Mouse (Mus musculus) embryo, embryonic 10.5 days (tissue): ENCODE data around the gene Gm10945.

Experiments
- DNase-seq: peaks from one replicate; pipeline ENCODE4 v3.0.0-alpha.2; 2015; ENCODE audit warnings: low spot score

The Gm10945 gene

DNA sequence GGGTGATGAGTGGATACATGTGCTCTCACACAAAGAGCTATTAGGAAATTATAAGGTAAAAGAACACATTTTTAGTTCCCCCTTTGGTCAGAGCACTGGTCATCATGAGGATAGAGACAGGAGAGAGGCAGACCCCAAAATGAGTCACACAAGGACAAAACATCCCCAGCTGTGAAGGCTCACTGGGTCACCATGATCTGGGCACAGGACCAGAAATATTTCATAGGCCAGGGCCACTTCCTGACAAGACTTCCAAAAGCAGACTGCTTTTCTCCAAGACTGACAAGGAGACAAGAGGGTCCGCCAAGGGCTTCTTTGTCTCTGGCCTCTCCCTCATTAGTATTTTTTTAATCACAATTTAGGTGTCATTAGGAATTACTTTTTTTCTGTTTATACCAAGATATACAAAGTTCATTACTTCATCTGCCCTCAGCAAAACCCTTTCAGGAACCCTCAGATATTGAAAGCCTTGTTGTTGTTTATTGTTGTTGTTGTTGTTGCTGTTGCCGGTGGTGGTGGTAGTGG lies at the start of gene Gm10945:
Gm10945 (minus strand) TSS at position 475 of the 525 bp plus-strand sequence.
- no peak for DNase-seq

DNA sequence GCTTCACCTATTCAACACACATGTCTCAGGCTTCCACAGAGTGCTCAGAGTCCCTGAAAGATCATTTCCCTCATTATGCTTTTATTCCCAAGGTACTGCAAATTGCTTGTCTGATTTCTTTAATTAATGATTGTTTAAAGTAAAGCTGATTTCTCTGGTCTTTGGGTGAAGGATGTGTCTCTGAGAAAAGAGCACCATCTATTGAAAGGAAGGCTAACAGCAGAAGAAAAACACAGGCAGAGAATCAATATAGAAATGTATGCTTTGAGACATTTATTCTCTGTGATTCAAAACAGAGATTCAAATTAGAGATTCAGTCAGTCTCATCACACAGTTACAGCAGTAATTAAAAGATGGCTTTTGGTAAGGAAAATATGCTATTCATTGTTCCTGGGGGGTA lies 28.7 kb upstream of the Gm10945 start:
- no peak for DNase-seq

DNA sequence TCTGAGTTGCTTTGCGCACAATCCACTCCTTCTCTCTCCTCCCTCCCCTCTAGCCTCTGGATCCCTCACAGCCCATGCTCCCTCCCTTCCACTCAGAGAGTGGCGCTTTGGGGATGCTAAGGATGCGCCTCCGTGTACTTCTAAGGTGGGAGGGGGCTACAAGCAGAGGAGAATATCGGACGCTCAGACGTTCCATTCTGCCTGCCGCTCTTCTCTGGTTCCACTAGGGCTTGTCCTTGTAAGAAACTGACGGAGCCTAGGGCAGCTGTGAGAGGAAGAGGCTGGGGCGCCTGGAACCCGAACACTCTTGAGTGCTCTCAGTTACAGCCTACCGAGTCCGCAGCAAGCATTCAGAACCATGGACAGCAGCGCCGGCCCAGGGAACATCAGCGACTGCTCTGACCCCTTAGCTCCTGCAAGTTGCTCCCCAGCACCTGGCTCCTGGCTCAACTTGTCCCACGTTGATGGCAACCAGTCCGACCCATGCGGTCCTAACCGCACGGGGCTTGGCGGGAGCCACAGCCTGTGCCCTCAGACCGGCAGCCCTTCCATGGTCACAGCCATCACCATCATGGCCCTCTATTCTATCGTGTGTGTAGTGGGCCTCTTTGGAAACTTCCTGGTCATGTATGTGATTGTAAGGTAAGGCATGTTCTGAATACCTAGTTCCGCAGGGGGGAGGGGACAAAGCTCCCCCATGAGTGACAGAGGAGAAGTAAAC lies 27.1 kb upstream of the Gm10945 start:
- peak; percentile 80 for DNase-seq

DNA sequence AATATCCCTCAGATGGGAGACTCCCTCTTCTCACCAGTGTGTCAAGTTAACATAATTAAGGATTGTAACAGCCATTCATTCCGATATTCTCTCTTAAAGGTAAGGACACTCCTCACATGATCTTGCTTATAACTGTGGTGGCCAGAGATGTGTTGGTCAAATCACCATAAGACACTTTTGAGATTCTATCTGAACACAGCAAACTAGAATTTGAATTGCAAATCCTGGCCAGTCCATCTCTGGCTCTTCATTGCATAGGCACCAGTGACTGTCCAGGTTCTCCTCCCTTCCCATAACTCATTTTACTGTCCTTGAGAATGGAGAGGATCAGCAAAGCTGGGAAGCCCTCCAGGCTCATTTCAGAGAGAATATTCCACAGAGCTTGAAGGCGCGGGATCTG lies 3.4 kb downstream of the Gm10945 start, which contains the start of gene Oprm1:
Oprm1 (plus strand) TSS at position 301 of the 400 bp plus-strand sequence.
- no peak for DNase-seq

DNA sequence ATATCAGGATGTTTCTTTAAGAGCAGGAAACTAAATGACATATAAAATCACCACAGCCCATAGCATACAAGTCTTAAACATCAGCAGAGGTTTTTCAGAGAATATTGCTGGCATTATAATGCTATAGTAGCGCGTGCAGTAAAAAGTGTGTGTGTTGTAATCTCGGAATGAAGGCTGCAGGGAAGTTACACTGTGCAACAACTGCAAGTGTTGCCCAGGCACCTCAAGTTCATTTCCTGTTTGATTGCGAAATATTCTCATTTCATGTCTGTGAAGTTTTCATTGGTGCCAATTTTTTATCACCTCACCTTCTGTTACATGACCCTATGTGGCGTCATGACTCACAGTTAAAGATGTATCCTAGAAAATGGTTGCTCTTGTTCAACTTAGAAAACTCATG lies 8.2 kb downstream of the Gm10945 start:
- DNase-seq, result no peak

DNA sequence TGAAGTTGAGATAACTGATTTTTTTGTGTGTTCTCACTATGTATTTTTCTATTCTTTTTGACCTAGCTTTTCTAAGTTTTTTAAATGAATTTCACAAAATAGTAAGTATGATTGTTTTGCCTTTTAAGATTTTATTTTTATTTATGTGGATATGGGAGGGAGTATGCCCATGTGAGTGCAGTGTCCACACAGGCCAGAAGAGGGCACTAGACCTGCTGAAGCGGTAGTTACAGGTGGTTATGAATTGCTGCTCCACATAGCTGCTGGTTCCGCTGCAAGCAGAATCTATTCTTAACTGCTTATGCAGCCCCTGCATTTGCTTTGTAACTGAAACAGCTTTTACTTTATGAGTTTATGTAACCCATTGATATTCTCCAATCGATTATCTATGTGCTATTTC lies 33.1 kb downstream of the Gm10945 start:
- no peak for DNase-seq

DNA sequence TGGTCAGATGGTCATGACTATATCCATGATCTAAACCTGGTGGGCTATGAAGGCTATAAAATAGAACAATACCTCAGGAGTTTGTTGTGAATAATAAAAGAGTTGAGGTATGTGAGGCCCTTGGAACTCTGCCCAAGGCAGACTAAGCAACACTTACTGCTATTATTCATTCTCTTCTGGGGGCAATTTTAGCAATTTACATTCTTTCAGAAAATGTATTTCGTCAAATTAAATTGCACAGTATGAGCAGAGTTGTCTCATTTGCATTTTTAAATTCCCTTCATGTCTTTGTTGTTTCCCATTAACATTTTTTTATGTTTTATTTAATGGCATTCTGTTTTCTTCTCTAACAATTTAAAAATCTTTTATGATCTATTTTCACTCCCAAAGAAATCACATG lies 37.8 kb downstream of the Gm10945 start:
- DNase-seq, result no peak

DNA sequence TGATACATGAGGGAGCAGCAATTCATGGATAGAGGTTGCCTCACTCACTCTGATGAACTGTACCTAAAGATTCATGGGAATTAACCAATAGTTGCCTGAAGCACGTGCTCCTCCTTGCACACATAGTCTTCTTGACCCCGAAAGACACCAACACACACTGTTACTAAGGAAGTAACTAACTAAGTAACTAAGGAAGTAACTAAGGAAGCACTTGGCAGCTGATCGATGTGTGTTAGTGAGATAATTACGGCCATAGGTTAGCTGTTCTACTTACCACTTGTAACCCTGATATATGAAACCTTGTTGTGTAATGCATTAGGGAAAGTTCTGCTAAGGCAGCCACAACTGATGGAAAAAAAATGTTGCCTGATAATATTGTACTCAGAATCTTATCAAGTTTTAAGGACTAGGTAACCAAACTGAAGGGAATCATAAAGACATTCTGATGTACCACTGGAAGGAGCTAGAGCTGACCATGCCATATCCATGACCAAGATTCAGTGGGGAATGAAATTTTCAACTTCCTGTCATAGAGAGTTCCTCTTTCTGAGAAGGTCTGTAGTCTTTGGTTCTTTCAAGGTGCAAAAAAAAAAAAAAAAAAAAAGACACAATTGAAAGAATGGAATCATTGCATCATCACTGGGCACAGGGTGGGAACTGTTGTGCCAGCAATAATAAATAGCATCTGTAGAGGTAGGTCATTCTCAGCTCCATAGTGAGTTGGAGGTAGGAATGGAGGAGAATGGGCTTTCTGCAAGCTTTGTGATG lies 44.2 kb downstream of the Gm10945 start:
- DNase-seq, result no peak

DNA sequence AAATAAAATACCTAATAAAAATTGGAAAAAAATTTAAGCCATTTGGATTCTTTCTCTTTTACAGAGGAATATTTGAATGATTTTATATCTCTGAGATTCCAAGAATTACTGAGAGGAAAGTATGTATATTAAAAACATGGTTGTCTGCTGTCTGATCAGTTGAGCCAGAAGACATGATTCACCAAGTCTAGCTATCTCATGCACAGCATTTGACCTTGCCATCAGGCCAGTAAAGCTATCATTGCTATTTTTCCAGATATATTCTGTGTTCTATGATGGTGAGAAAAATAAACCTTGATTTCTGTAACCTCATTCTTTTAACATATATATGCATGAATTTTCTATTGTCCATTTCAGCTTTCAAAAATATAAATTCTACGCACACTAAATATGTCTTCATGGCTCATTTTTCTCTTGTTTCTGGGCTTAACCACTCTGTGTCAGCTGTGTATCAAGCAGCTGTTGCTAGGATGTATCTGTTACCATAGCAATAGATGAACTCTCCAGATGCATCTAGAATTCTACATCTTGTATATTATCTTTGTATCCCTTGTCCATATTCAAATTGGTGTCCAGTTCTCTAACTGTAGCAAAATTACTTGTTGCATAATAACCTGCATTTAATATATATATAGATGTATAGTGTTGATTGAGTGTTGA lies 56.2 kb downstream of the Gm10945 start:
- DNase-seq, result no peak

DNA sequence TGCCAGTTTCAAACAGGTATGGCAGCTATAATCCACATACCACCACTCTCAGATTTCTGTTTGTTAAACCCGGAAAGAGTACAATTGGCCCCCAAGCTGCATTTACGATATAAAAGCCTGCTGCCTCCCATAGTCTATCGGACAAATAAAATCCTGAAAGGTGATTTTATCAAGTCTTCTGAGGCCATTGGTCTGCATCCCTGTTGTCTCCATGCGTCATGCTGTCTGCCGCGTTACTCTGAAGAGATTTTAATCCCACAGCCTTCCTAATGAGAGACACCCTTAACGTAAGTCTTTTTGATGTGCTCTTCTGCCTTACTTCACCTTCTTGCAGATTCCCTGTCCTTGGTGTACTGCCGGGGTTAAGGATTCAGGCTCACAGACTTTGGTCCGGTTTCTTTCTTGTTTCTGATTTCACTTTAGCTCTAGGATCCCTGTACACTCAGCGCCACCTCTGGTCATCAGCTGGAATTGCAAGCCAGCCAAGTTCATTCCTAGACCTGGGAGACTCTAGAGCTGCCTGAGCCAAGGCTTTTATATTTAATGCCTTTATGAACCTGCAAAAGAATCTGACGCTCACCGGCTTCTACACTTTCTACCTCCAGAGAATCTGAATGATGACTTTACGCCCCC lies 67.2 kb downstream of the Gm10945 start:
- DNase-seq, result peak; percentile 77
